ENCODE assay signal across 9 mouse cellular contexts in the genomic region with DNA sequence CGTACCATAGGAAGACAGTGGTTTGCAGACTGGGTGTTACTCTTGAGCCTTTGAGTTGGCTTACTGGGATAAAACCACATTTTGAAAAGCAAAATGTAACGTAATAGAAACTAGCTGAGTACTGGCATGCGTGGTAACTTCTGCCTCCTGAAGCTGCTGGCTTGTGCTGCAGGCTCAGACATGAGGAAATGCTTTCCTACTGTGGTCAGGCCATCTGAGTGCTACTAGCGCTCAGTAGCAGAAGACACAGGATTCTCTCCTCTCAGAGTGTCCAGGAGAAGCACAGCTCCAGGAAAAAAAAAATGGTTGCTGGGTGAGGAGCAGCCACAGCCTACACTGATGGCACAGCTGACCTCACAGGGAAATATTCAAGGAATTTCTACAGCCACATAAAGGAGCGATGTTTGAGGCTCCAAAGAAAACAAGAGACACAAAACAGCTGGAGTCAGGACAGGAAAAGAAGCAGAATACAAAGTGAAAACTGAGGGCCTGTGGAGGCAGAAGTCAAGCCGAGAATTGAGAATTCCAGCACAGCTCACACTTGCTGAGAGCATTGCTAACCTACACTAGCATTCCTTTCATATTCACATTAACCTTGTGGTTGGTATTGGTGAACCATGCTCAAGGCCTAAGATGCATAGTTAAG. TPM values are rescaled to one million over a fixed set of nuclear protein-coding genes. Genes with fewer than 3 reads are reported as not detected.
DNase-seq lines count a peak whose midpoint lies in the region; ATAC-seq and TF ChIP-seq lines count a peak whose summit lies in the region.
"Had no signal": no experiment of that assay in that cellular context is flagged by ENCODE, and none has a peak within 500 bp of the region (broad histone marks: within the 10 kb centered on the region; RNA-seq: fewer than 3 reads in every experiment).

No protein-coding gene starts in this region.

- H3K9ac ChIP-seq in kidney, embryonic 16.5 days (replicated peaks; ENCODE audit: low read length): no peak overlapping the region
- H3K9ac ChIP-seq in heart, postnatal 0 days (replicated peaks; ENCODE audit: low read depth, low read length): no peak overlapping the region
- H3K9ac ChIP-seq: liver, embryonic 12.5 days had no signal

- H3K27me3 ChIP-seq in kidney, embryonic 16.5 days (ENCODE audit: insufficient read depth, low read length): no peaks in the 10 kb centered on the region
- no peaks in the 10 kb centered on the region for H3K27me3 ChIP-seq in heart, postnatal 0 days (ENCODE audit: control insufficient read depth, insufficient read depth, low read length)

- H3K4me2 ChIP-seq in kidney, embryonic 16.5 days (replicated peaks; ENCODE audit: low read depth, low read length): no peak overlapping the region
- no peak overlapping the region for H3K4me2 ChIP-seq in heart, postnatal 0 days (ENCODE audit: low read depth, low read length)
- H3K4me2 ChIP-seq: liver, embryonic 12.5 days had no signal

- no peaks in the 10 kb centered on the region for H3K9me3 ChIP-seq in kidney, embryonic 16.5 days (ENCODE audit: low read length)
- no peaks in the 10 kb centered on the region; the same call in 1 of the 2 replicates for H3K9me3 ChIP-seq in heart, postnatal 0 days (replicated peaks; ENCODE audit: control insufficient read depth, low read length)
- H3K9me3 ChIP-seq: liver, embryonic 12.5 days had no signal

- no peak for TF ChIP-seq CTCF in heart, postnatal 0 days (IDR thresholded peaks at IDR 0.05; ENCODE audit: low read depth)

- no peaks in the 10 kb centered on the region for H3K36me3 ChIP-seq in kidney, embryonic 16.5 days (ENCODE audit: insufficient read depth, low read length)
- no peaks in the 10 kb centered on the region for H3K36me3 ChIP-seq in heart, postnatal 0 days (replicated peaks; ENCODE audit: control insufficient read depth, insufficient read depth, low read length)
- H3K36me3 ChIP-seq: liver, embryonic 12.5 days had no signal

- no peak for TF ChIP-seq EP300 in heart, postnatal 0 days (IDR thresholded peaks at IDR 0.05; ENCODE audit: low read depth)

- WGBS in kidney, embryonic 16.5 days: 44% methylated on average over 6 of the region's 6 CpGs
- WGBS in heart, postnatal 0 days: 37% methylated on average over 6 of the region's 6 CpGs

- H3K27ac ChIP-seq in kidney, embryonic 16.5 days (ENCODE audit: low read length): peak overlapping the region; percentile 77
- peak overlapping the region; percentile 30 for H3K27ac ChIP-seq in heart, postnatal 0 days (ENCODE audit: low read depth)
- H3K27ac ChIP-seq: liver, embryonic 12.5 days had no signal

- peak; percentile 78 for ATAC-seq in kidney, embryonic 16.5 days (ENCODE audit: low FRiP score, low TSS enrichment)
- ATAC-seq in common myeloid progenitor, adult 5-6 weeks (replicated peaks; ENCODE audit: low read depth, poor library complexity, severe bottlenecking): peak; percentile 90
- ATAC-seq in heart, postnatal 0 days (ENCODE audit: insufficient read depth, low read depth): peak; percentile 49; the same call in 1 of the 2 replicates
- ATAC-seq: liver, embryonic 12.5 days had no signal

- DNase-seq in kidney, adult 8-10 months: no peak
- peak; percentile 33 for DNase-seq in heart, postnatal 0 days (ENCODE audit: low spot score)
- peak; percentile 30 for DNase-seq in skeletal muscle tissue, adult 2 months (ENCODE audit: low read depth, low spot score)
- DNase-seq in ovary, postnatal 10 days (ENCODE audit: low spot score): no peak
- no peak for DNase-seq in urinary bladder, postnatal 14 days (ENCODE audit: low spot score)
- DNase-seq: thymus, postnatal 25 days had no signal

- peaks cover 6% of the 10 kb centered on the region for H3K4me1 ChIP-seq in kidney, embryonic 16.5 days (ENCODE audit: insufficient read depth, low read length)
- H3K4me1 ChIP-seq in heart, postnatal 0 days (ENCODE audit: control insufficient read depth, insufficient read depth): no peaks in the 10 kb centered on the region
- H3K4me1 ChIP-seq: liver, embryonic 12.5 days had no signal

- no peak overlapping the region for H3K4me3 ChIP-seq in kidney, embryonic 16.5 days (ENCODE audit: low read length)
- no peak overlapping the region for H3K4me3 ChIP-seq in heart, postnatal 0 days (ENCODE audit: low read depth, low read length)
- H3K4me3 ChIP-seq: liver, embryonic 12.5 days had no signal

RNA-seq across cellular contexts. Expression of gene Hhat, which starts 8.0 kb away (rescaled TPM):
- 17.5 and 17.8 TPM in 2 replicates for polyA plus RNA-seq in kidney, embryonic 16.5 days (2015; fragmentation: Nextera tagmentation; extraction: Ambion mirVana)
- 3.4 and 7.1 TPM in 2 replicates for total RNA-seq in common myeloid progenitor, adult 5-6 weeks (2017)
- 6.7 and 13.2 TPM in 2 replicates for total RNA-seq in heart, postnatal 0 days (2014; rRNA removed; ENCODE audit: low replicate concordance)
- polyA plus RNA-seq in heart, postnatal 0 days (2015; fragmentation: Nextera tagmentation; extraction: Ambion mirVana): 3.7 and 4.0 TPM in 2 replicates

Comparison
In these comparisons a context has a peak if more than half of its experiments do, and no peak if none do; other contexts are left out.
1. DNase-seq: peak in heart, postnatal 0 days (single experiment) and skeletal muscle tissue, adult 2 months (single experiment); none in kidney, adult 8-10 months (0 of 2), ovary, postnatal 10 days (single experiment) and urinary bladder, postnatal 14 days (single experiment).
2. Peak in every context shown above with its lines, with median percentiles within 50 percentile points of each other: ATAC-seq.